Mouse (Mus musculus): ENCODE data around the gene Aoc3. TPM values are rescaled to one million over a fixed set of nuclear protein-coding genes. Genes with fewer than 3 reads are reported as not detected.
"Not testable (repeated sequence)": the region's sequence is repeated elsewhere in the genome, so short reads cannot be mapped to it uniquely, and the experiment has no call there.

Aoc3 gene
- polyA plus RNA-seq, 1 experiment: 10.9 TPM

GRCm38 (mm10) chr11:101359776-101360175, 29.4 kb downstream of the Aoc3 start:
- DNase-seq (ENCODE audit: low read depth, low spot score): no peak
- WGBS: 66% methylated on average over 9 of the region's 9 CpGs

GRCm38 (mm10) chr11:101360651-101361113, 30.3 kb downstream of the Aoc3 start:
- no peak for DNase-seq (ENCODE audit: low read depth, low spot score)
- WGBS: 25% methylated on average over 3 of the region's 3 CpGs

- WGBS: 75% methylated on average over 5 of the region's 5 CpGs
- DNase-seq (ENCODE audit: low read depth, low spot score): no peak
Measured at GRCm38 (mm10) chr11:101364531-101364931, 34.1 kb downstream of the Aoc3 start.

- DNase-seq (ENCODE audit: low read depth, low spot score): no peak
- WGBS: 58% methylated on average over 8 of the region's 8 CpGs
Measured at GRCm38 (mm10) chr11:101367326-101367935, 37.0 kb downstream of the Aoc3 start, which contains the start of gene G6pc. Gene G6pc (plus strand): TSS chr11:101367561.

- no peak for DNase-seq (ENCODE audit: low read depth, low spot score)
- WGBS: 75% methylated on average over 5 of the region's 5 CpGs
Measured at GRCm38 (mm10) chr11:101370141-101370540, 39.7 kb downstream of the Aoc3 start.

- no peak for DNase-seq (ENCODE audit: low read depth, low spot score)
- 48% methylated on average over 7 of the region's 7 CpGs for WGBS
Measured at GRCm38 (mm10) chr11:101374421-101374938, 44.1 kb downstream of the Aoc3 start.

GRCm38 (mm10) chr11:101378196-101378595, 47.8 kb downstream of the Aoc3 start:
- DNase-seq (ENCODE audit: low read depth, low spot score): not testable (repeated sequence)
- 90% methylated on average over 8 of the region's 8 CpGs for WGBS

GRCm38 (mm10) chr11:101378926-101379325, 48.5 kb downstream of the Aoc3 start:
- WGBS: 73% methylated on average over 6 of the region's 6 CpGs
- DNase-seq (ENCODE audit: low read depth, low spot score): no peak

GRCm38 (mm10) chr11:101381817-101382216, 51.4 kb downstream of the Aoc3 start:
- WGBS: 31% methylated on average over 4 of the region's 4 CpGs
- DNase-seq (ENCODE audit: low read depth, low spot score): no peak

Other genes with a start within 250 kb of the Aoc3 start
- 38.1 and 46.5 TPM in 2 replicates for gene Coasy, start 248.0 kb upstream of the Aoc3 start, polyA plus RNA-seq (2012; rRNA removed)
- 144 and 164 TPM in 2 replicates for gene Mlx, start 243.3 kb upstream of the Aoc3 start, polyA plus RNA-seq (2012; rRNA removed)
- gene Psmc3ip, start 235.2 kb upstream of the Aoc3 start, polyA plus RNA-seq (2012; rRNA removed): 1.3 and 1.7 TPM in 2 replicates
- 53.7 and 67.9 TPM in 2 replicates for gene Retreg3, start 210.7 kb upstream of the Aoc3 start, polyA plus RNA-seq (2012; rRNA removed)
- gene Tubg1, start 210.7 kb upstream of the Aoc3 start, polyA plus RNA-seq (2012; rRNA removed): 14.4 and 17.8 TPM in 2 replicates
- gene Tubg2, start 174.7 kb upstream of the Aoc3 start, polyA plus RNA-seq (2012; rRNA removed): 1.8 and 2.3 TPM in 2 replicates
- gene Cntnap1, start 160.1 kb upstream of the Aoc3 start, polyA plus RNA-seq (2012; rRNA removed): 2.4 and 2.6 TPM in 2 replicates
- 22.9 and 31.4 TPM in 2 replicates for gene Plekhh3, start 159.3 kb upstream of the Aoc3 start, polyA plus RNA-seq (2012; rRNA removed)
- 9.2 and 16.9 TPM in 2 replicates for gene Ccr10, start 155.2 kb upstream of the Aoc3 start, polyA plus RNA-seq (2012; rRNA removed)
- 22.1 and 30.6 TPM in 2 replicates for gene Ezh1, start 104.1 kb upstream of the Aoc3 start, polyA plus RNA-seq (2012; rRNA removed)
- gene Ramp2, start 84.6 kb upstream of the Aoc3 start, polyA plus RNA-seq (2012; rRNA removed): 38.9 and 40.8 TPM in 2 replicates
- gene Vps25, start 76.9 kb upstream of the Aoc3 start, polyA plus RNA-seq (2012; rRNA removed): 80.6 and 82.2 TPM in 2 replicates
- gene Wnk4, start 70.0 kb upstream of the Aoc3 start, polyA plus RNA-seq (2012; rRNA removed): 4.5 and 5.1 TPM in 2 replicates
- gene Cntd1, start 51.6 kb upstream of the Aoc3 start, polyA plus RNA-seq (2012; rRNA removed): 0.21 and 0.37 TPM in 2 replicates
- 336 and 344 TPM in 2 replicates for gene Coa3, start 51.5 kb upstream of the Aoc3 start, polyA plus RNA-seq (2012; rRNA removed)
- 59.8 and 107 TPM in 2 replicates for gene Becn1, start 28.3 kb upstream of the Aoc3 start, polyA plus RNA-seq (2012; rRNA removed)
- gene Psme3, start 14.4 kb upstream of the Aoc3 start, polyA plus RNA-seq (2012; rRNA removed): 52.4 and 56.6 TPM in 2 replicates
- gene Aoc2, start 5.5 kb upstream of the Aoc3 start, polyA plus RNA-seq (2012; rRNA removed): 4.3 and 6.9 TPM in 2 replicates
- gene G6pc, start 37.0 kb downstream of the Aoc3 start, polyA plus RNA-seq (2012; rRNA removed): 5.1 and 20.6 TPM in 2 replicates
- 17.0 and 17.9 TPM in 2 replicates for gene Aarsd1, start 87.0 kb downstream of the Aoc3 start, polyA plus RNA-seq (2012; rRNA removed)
- gene Gm27029, start 94.2 kb downstream of the Aoc3 start, polyA plus RNA-seq (2012; rRNA removed): 0.32 and 0.41 TPM in 2 replicates
- gene Rundc1, start 94.5 kb downstream of the Aoc3 start, polyA plus RNA-seq (2012; rRNA removed): 19.7 and 23.6 TPM in 2 replicates
- gene Ptges3l, start 94.7 kb downstream of the Aoc3 start, polyA plus RNA-seq (2012; rRNA removed): 1.8 and 3.2 TPM in 2 replicates
- gene Rpl27, start 111.7 kb downstream of the Aoc3 start, polyA plus RNA-seq (2012; rRNA removed): 386 and 502 TPM in 2 replicates
- gene Ifi35, start 117.8 kb downstream of the Aoc3 start, polyA plus RNA-seq (2012; rRNA removed): 96.2 and 146 TPM in 2 replicates
- 13.4 and 20.2 TPM in 2 replicates for gene Rnd2, start 134.4 kb downstream of the Aoc3 start, polyA plus RNA-seq (2012; rRNA removed)
- 90.6 and 140 TPM in 2 replicates for gene Vat1, start 135.6 kb downstream of the Aoc3 start, polyA plus RNA-seq (2012; rRNA removed)
- 1.3 and 2.1 TPM in 2 replicates for gene Brca1, start 221.3 kb downstream of the Aoc3 start, polyA plus RNA-seq (2012; rRNA removed)
- gene Nbr1, start 221.5 kb downstream of the Aoc3 start, polyA plus RNA-seq (2012; rRNA removed): 58.9 and 105 TPM in 2 replicates